Mouse (Mus musculus): ENCODE measurements around the gene Tex52. TPM values are rescaled to one million over a fixed set of nuclear protein-coding genes. Genes with fewer than 3 reads are reported as not detected.

The Tex52 gene
- polyA plus RNA-seq (2017; shearing (Covaris generic)), result not detected

DNA sequence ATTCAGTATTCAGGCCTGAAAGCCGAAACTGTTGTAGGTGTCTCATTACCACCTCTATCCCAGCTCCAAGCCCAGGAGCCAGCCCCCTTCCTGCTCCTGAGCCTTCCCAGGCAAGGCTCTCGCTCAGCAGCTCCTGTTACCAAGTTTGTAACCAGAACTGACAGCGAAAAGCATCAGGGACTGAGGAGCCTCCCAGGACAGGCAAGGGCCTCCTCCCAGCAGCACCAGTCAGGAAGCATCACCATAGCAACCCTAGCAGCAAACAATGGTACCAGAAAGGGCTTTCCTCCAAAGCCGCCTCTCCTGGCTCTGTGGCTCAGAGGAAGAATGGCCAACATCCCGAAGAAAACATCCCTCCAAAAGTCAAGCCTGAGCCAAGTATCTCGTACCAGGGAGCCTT lies at the start of gene Tex52, which contains the start of gene Gm44596:
Tex52 (plus strand) TSS at position 265 of the 400 bp plus-strand sequence.
Gm44596 (plus strand) TSS at position 312 of the 400 bp plus-strand sequence.

DNA sequence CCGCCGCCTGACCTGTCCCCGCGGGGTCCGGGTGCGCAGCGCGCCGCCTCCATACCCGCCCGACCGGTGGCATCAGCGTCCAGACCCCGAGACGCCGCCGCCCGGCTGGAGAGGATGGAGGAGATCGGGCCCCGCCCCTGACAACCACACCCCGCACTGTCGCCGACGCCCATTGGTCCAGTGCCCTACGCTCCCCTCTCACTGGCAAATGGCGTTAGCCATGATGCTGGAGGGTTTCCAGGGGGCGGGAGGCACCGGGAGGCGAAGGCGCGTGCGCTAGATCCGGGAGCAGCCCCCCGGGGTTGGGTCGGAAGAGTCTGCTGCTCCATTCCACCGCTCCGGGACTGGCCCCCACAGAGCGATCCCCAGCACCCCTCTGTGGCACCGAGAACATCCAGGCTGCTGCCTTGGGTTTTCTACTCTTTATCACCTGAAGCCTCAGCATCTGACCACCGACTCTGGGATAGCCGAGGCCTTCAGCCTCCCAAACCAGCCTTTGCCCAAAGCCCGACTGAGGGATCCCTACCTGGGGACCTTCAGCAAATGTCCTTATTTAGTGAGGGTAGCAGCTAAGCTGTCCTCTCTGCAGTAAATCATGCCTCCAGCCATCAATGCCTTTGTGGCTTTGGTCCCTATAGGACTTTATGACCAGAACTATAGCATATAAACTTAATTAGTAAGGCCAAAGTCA lies 19.4 kb upstream of the Tex52 start, which contains the start of gene Tulp3:
Tulp3 (minus strand) TSS at position 126 of the 691 bp plus-strand sequence.

DNA sequence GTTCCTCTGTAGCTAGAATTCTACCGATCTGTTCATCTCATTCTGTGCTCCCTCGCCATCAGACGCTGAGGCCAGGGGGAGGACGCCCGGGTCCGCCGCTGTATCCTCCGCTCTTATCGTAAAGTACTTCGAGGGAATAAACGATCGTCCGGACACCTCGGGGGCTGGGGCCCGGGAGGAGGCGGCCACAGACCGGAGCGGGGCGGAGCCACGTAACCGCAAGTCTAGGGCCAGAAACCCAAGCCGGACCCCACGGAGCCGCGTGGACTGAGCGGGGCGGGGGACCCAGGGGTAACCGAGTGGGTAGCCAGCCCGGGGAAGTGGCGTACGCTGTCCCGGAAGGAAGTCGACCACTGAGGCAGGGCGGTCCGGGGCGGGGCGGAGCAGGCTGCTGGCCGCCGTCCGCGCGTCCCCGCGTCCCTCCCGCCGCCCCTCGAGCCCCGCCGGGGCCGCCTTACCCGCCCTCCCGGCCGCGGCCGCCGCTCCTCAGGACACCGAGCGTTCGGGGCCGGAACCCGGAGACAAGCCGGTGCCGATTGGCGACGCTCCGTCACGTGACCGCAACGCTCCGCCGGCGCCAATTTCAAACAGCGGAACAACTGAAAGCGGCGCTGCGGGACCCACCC lies 12.8 kb upstream of the Tex52 start, which contains the start of the genes Rhno1 and Foxm1:
Rhno1 (minus strand) TSS at position 531 of the 626 bp plus-strand sequence.
Foxm1 (plus strand) TSS at position 587 of the 626 bp plus-strand sequence.

DNA sequence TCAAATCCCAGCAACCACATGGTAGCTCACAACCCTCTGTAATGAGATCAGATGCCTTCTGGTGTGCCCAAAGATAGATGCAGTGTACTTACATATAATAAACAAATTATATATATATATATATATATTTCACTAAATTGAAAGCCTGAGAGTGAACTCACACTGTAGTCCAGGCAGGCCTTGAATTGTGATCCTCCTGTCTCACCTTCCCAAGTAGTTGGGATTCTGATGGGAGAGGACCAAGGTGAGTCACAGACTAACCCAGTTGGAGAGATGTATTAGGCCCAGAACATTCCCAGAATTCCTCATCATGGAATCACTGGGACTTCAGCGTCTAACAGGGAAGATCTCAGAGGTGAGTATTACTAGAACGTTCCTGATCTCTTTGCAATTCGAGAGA lies 23.7 kb downstream of the Tex52 start, which contains the start of gene Nrip2:
Nrip2 (plus strand) TSS at position 301 of the 400 bp plus-strand sequence.

DNA sequence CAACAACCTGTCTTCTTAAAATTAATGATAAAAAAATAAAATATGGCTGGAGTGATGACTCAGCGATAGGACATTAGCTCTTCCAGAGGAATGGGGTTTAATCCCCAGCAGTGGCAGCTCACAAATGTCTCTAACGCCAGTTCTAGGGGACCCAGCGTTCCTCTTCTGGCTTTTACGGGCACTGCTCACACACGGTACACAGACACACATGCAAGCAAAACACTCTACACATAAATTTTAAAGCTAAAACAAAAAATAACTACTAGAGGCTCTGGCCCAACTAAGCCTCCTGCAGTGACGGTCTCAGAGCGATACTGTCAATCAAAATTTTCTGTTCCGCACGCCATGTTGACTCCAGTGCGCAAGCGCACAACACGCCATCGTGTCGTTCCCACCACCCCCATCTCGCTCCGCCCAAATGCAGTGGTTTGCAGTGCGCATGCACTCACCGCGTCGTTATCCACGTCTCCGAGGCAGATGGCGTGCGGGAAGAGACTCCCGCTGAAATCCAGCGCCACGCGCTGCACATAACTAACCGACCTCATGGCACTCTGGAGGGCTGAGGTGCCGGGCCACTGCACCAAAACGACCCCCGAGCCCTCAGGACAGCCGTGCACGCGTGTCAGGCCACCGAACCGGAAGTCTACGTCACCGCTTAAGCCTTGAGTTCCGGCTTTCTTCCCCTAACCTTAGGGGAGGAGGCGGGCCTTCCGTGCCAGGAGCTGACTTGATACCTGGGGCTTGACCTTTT lies 49.2 kb downstream of the Tex52 start, which contains the start of gene Itfg2:
Itfg2 (minus strand) TSS at position 663 of the 751 bp plus-strand sequence.

Other genes with a start within 250 kb of the Tex52 start
- gene Tspan9, start 231.9 kb upstream of the Tex52 start, polyA plus RNA-seq (2017; shearing (Covaris generic)), result 7.7 TPM
- gene Tead4, start 74.6 kb upstream of the Tex52 start, polyA plus RNA-seq (2017; shearing (Covaris generic)), result not detected
- 1.3 TPM for gene Tulp3, start 19.6 kb upstream of the Tex52 start, polyA plus RNA-seq (2017; shearing (Covaris generic))
- gene Rhno1, start 12.5 kb upstream of the Tex52 start, polyA plus RNA-seq (2017; shearing (Covaris generic)), result 61.2 TPM
- 3.7 TPM for gene Foxm1, start 12.5 kb upstream of the Tex52 start, polyA plus RNA-seq (2017; shearing (Covaris generic))
- not detected for gene Gm44596, start within 50 bp of the Tex52 start, polyA plus RNA-seq (2017; shearing (Covaris generic))
- 1.4 TPM for gene Nrip2, start 23.8 kb downstream of the Tex52 start, polyA plus RNA-seq (2017; shearing (Covaris generic))
- gene Itfg2, start 49.5 kb downstream of the Tex52 start, polyA plus RNA-seq (2017; shearing (Covaris generic)), result 38.7 TPM
- 155 TPM for gene Fkbp4, start 63.2 kb downstream of the Tex52 start, polyA plus RNA-seq (2017; shearing (Covaris generic))
- gene Pzp, start 151.3 kb downstream of the Tex52 start, polyA plus RNA-seq (2017; shearing (Covaris generic)), result not detected
- 0.22 TPM for gene A2ml1, start 206.2 kb downstream of the Tex52 start, polyA plus RNA-seq (2017; shearing (Covaris generic))
- gene Klrb1a, start 248.1 kb downstream of the Tex52 start, polyA plus RNA-seq (2017; shearing (Covaris generic)), result not detected

Data from CD4-positive, CD25-positive, alpha-beta regulatory T cell (primary cell).